Mouse (Mus musculus) embryonic facial prominence, embryonic 15.5 days (tissue): ENCODE measurements around the gene Smurf2. TPM values are rescaled to one million over a fixed set of nuclear protein-coding genes. Genes with fewer than 3 reads are reported as not detected.
"Not testable (repeated sequence)": the region's sequence is repeated elsewhere in the genome, so short reads cannot be mapped to it uniquely, and the experiment has no call there.

Experiments used
- ATAC-seq: fragments of 200-750 bp; cut with Nextera tagmentation; 2 replicates; pipeline ENCODE4 v1.8.0; 2017; ENCODE audit warnings: low read depth, moderate TSS enrichment; ENCODE audit not compliant: insufficient number of reproducible peaks, low FRiP score, low TSS enrichment
- H3K27ac ChIP-seq: fragments of 300-500 bp; sonication (generic); replicated peaks from 2 replicates; pipeline ENCODE4 v1.5.1; 2015; ENCODE audit warnings: mild to moderate bottlenecking, inconsistent platforms
- H3K27me3 ChIP-seq: fragments of 300-500 bp; sonication (generic); 2 replicates; pipeline ENCODE4 v1.6.1; 2015; ENCODE audit warnings: inconsistent platforms
- H3K36me3 ChIP-seq: fragments of 300-500 bp; sonication (generic); 2 replicates; pipeline ENCODE4 v1.6.1; 2015; ENCODE audit warnings: mild to moderate bottlenecking, inconsistent platforms
- H3K4me1 ChIP-seq: fragments of 300-500 bp; sonication (generic); 2 replicates; pipeline ENCODE4 v1.6.1; 2015; ENCODE audit warnings: inconsistent platforms
- H3K4me2 ChIP-seq: fragments of 300-500 bp; sonication (generic); replicated peaks from 2 replicates; pipeline ENCODE4 v1.6.1; 2015; ENCODE audit warnings: mild to moderate bottlenecking, inconsistent platforms
- H3K4me3 ChIP-seq: fragments of 300-500 bp; sonication (generic); replicated peaks from 2 replicates; pipeline ENCODE4 v1.5.1; 2015; ENCODE audit warnings: mild to moderate bottlenecking, inconsistent platforms
- H3K9ac ChIP-seq: fragments of 300-500 bp; sonication (generic); 2 replicates; pipeline ENCODE4 v1.6.1; 2015; ENCODE audit warnings: inconsistent platforms
- H3K9me3 ChIP-seq: fragments of 300-500 bp; sonication (generic); replicated peaks from 2 replicates; pipeline ENCODE4 v1.6.1; 2016; ENCODE audit warnings: inconsistent platforms
- WGBS: fragments of 180-500 bp; shearing (Covaris S2); methylation state at CpG from one replicate; pipeline ENCODE4 v1.1.7; 2015; 5-methylcytosine and 5-hydroxymethylcytosine counted together
- polyA plus RNA-seq: library from polyadenylated mRNA; unstranded; fragments of >200 nt; fragmentation: Nextera tagmentation; extraction: Ambion mirVana; gene quantifications from 2 replicates; pipeline ENCODE4 v1.2.1, GENCODE M21; 2015

The Smurf2 gene
- polyA plus RNA-seq, 1 experiment from 2014 or later, result 13.2 TPM

- Histone ChIP-seq H3K4me1 (peaks cover 17% of the 10 kb centered on the region; the same call in 1 of the 2 replicates), H3K4me3 (no peak overlapping the region), H3K27ac (no peak overlapping the region), H3K27me3 (no peaks in the 10 kb centered on the region), H3K9me3 (no peaks in the 10 kb centered on the region), H3K4me2 (no peak overlapping the region), H3K36me3 (peaks cover 92% of the 10 kb centered on the region), H3K9ac (no peak overlapping the region)
- 55% methylated on average over 14 of the region's 14 CpGs for WGBS
- ATAC-seq, result no peak
Observed at GRCm38 (mm10) chr11:106814601-106815320, 105.8 kb downstream of the Smurf2 start.

- no peak for ATAC-seq
- Histone ChIP-seq H3K4me3 (no peak overlapping the region), H3K36me3 (peaks cover 76% of the 10 kb centered on the region), H3K4me2 (no peak overlapping the region), H3K9ac (no peak overlapping the region), H3K27ac (no peak overlapping the region), H3K9me3 (no peaks in the 10 kb centered on the region), H3K4me1 (0 out of 2 replicates have a peak, but pooled peaks cover 10% of the 10 kb centered on the region), H3K27me3 (no peaks in the 10 kb centered on the region)
- WGBS, result 87% methylated on average over 7 of the region's 7 CpGs
Observed at GRCm38 (mm10) chr11:106812410-106813136, 107.9 kb downstream of the Smurf2 start.

DNA sequence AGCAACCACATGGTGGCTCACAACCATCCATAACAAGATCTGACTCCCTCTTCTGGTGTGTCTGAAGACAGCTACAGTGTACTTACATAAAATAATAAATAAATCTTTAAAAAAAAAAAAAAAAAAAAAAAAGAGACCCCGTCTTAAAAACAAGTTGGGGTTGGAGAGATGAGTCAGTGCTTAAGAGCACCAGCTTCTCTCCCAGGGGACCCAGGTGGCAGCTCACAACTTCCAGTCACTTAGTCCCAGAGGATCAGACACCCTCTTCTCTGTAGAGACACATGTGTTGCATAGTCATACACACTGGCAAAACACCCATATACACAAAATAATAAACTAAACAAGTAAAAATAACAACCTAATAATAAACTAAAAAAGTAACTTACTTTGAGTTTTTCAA is 113.1 kb downstream of the Smurf2 start:
- H3K27ac ChIP-seq, H3K27me3 ChIP-seq, H3K4me2 ChIP-seq, H3K4me3 ChIP-seq, H3K4me1 ChIP-seq, H3K9ac ChIP-seq, ATAC-seq, H3K9me3 ChIP-seq: not testable (repeated sequence)
- H3K36me3 ChIP-seq, result peaks cover 61% of the 10 kb centered on the region
- 71% methylated on average over 1 of the region's 1 CpGs for WGBS

- Histone ChIP-seq H3K36me3 (peaks cover 83% of the 10 kb centered on the region), H3K27me3 (no peaks in the 10 kb centered on the region), H3K4me2 (no peak overlapping the region), H3K4me3 (no peak overlapping the region), H3K4me1 (no peaks in the 10 kb centered on the region), H3K9ac (no peak overlapping the region), H3K27ac (no peak overlapping the region), H3K9me3 (no peaks in the 10 kb centered on the region)
- 88% methylated on average over 10 of the region's 10 CpGs for WGBS
- no peak for ATAC-seq
Observed at GRCm38 (mm10) chr11:106802069-106802627, 118.4 kb downstream of the Smurf2 start.

DNA sequence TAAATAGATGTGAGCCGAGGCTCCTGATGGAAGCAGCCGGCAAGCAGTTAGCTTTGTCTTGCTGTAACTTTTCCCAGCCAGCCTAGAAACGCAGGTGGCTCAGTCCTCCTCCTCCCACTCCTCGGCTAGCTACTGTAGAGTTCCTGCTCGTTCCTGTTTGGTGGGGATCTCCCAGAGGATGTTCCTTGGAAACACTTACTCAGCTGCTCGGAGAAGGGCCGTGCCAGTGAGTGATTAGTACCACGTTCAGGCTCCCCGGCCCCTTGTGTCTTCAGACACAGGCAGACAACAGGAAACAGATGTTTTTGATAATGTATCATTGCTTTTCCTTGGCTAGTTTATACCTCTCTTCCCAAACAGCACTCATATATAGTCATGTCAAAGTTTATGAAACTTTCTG is 124.8 kb downstream of the Smurf2 start:
- no peaks in the 10 kb centered on the region for H3K27me3 ChIP-seq
- no peaks in the 10 kb centered on the region for H3K9me3 ChIP-seq
- H3K4me1 ChIP-seq, result peaks cover 12% of the 10 kb centered on the region; the same call in 1 of the 2 replicates
- ATAC-seq, result peak; percentile 83
- no peak overlapping the region for H3K9ac ChIP-seq
- no peak overlapping the region for H3K4me2 ChIP-seq
- 25% methylated on average over 9 of the region's 9 CpGs for WGBS
- peaks cover 49% of the 10 kb centered on the region for H3K36me3 ChIP-seq
- H3K4me3 ChIP-seq, result no peak overlapping the region
- 0 out of 2 replicates have a peak overlapping the region, but pooled peaks have one; percentile 41 for H3K27ac ChIP-seq

GRCm38 (mm10) chr11:106793846-106794245 is 126.7 kb downstream of the Smurf2 start:
- 76% methylated on average over 4 of the region's 4 CpGs for WGBS
- Histone ChIP-seq H3K9me3 (no peaks in the 10 kb centered on the region), H3K27ac (no peak overlapping the region), H3K9ac (no peak overlapping the region), H3K36me3 (peaks cover 31% of the 10 kb centered on the region), H3K4me1 (peaks cover 20% of the 10 kb centered on the region; the same call in 1 of the 2 replicates), H3K4me2 (no peak overlapping the region), H3K27me3 (no peaks in the 10 kb centered on the region), H3K4me3 (no peak overlapping the region)
- ATAC-seq, result no peak

GRCm38 (mm10) chr11:106789649-106790048 is 130.9 kb downstream of the Smurf2 start:
- Histone ChIP-seq H3K4me2 (peak overlapping the region; percentile 71), H3K4me3 (peak overlapping the region; percentile 82), H3K27me3 (no peaks in the 10 kb centered on the region), H3K27ac (peak overlapping the region; percentile 100), H3K9me3 (no peaks in the 10 kb centered on the region), H3K36me3 (peaks cover 23% of the 10 kb centered on the region), H3K9ac (peak overlapping the region; percentile 93), H3K4me1 (peaks cover 26% of the 10 kb centered on the region)
- ATAC-seq, result no peak
- WGBS, result under 1% methylated on average over 6 of the region's 6 CpGs

DNA sequence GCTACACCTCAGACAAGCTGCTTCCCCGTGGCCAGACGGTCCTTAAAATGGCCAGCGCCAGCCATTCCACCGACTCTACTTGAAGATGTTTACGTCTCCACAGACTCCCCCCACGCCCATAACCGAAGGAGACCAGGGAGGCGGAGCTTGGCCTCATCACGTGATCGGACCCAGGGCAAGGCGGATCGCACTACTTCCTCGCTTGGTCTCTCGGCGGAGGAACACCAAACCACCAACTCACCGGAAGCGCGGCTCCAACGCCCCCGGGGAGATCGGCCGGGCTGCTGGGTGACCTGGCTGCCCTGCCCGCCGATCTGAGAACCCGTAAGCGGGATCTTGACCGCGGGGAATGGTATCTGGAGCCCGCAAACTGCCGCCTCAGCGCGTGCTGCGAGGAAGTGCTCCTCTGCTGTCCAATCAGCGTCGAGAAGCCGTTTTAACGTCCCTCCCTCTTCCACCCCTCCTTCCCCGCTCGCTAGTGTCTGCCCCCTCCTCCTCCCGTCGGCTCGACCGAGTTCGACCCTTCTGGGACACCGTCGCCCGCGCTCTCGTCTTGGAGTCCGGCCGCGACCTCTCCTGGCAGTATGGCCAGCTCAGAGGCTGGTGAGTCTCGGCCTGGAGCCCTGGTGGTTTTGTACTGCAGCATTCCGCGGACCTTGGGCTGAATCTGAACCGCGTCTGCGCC is 131.6 kb downstream of the Smurf2 start, which contains the start of the genes Ddx5 and Cep95:
TSS of gene Ddx5 (minus strand) at position 411 of the 685 bp plus-strand sequence.
TSS of gene Cep95 (plus strand) at position 478 of the 685 bp plus-strand sequence.
- no peaks in the 10 kb centered on the region for H3K27me3 ChIP-seq
- no peaks in the 10 kb centered on the region for H3K9me3 ChIP-seq
- peak; percentile 93 for ATAC-seq
- H3K36me3 ChIP-seq, result peaks cover 24% of the 10 kb centered on the region
- peak within 1 kb of the TSS; percentile 82 for H3K4me3 ChIP-seq
- peak within 1 kb of the TSS; percentile 71 for H3K4me2 ChIP-seq
- under 1% methylated on average over 58 of the region's 58 CpGs for WGBS
- H3K27ac ChIP-seq, result peak within 1 kb of the TSS; percentile 100
- H3K4me1 ChIP-seq, result peaks cover 20% of the 10 kb centered on the region
- H3K9ac ChIP-seq, result peak within 1 kb of the TSS; percentile 93

DNA sequence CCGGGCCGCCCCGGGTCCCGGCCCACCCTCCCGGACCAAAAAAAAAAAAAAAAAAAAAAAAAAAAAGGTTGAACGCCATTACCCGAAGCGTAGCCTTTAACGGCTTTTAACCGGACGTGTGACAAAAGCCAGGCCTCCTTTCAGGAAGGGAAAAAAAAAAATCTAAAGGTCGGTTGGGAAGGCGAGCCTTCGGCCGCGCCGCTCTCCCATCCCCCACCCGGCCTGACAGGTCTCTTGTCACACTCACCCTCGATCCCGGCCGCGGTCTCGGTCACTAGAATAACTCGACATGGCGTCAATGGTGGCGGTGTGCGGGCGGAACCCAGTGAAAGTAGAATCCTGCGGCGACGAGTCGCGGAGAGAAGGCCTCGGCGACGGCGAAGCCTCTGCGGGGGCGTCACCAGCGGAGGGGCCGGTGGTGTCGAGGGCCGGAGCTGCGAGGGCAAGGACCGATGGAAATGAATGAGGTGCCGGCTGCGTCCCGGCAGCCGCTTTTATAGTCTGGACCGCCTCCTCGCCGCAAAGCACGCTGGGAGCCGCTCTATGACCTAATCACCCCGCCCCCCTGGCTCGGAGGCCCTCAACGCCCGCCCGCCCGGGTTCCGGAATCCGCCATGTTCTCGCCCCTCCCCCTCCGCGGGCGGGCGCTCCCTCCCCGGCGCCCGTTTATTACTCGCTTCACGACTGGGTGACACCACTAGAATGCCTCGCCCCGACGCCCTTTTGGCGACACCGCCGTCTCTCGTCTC is 132.3 kb downstream of the Smurf2 start:
- peak; percentile 86 for ATAC-seq
- Histone ChIP-seq H3K27me3 (no peaks in the 10 kb centered on the region), H3K9ac (peak overlapping the region; percentile 93), H3K9me3 (no peaks in the 10 kb centered on the region), H3K4me1 (peaks cover 20% of the 10 kb centered on the region), H3K4me3 (peak overlapping the region; percentile 82), H3K36me3 (peaks cover 30% of the 10 kb centered on the region), H3K4me2 (peak overlapping the region; percentile 71), H3K27ac (peak overlapping the region; percentile 100)
- WGBS, result under 1% methylated on average over 79 of the region's 79 CpGs
